Mouse (Mus musculus) lung, embryonic 14.5 days (tissue): ENCODE data around the gene Dnajc6. TPM values are rescaled to one million over a fixed set of nuclear protein-coding genes. Genes with fewer than 3 reads are reported as not detected.

Experiments used
- ATAC-seq: fragments of 200-750 bp; cut with Nextera tagmentation; 2 replicates; pipeline ENCODE4 v1.8.0; 2017; ENCODE audit warnings: mild to moderate bottlenecking, moderate TSS enrichment, moderate library complexity; ENCODE audit not compliant: insufficient read depth
- DNase-seq: peaks from one replicate; pipeline ENCODE4 v3.0.0-alpha.2; 2015
- H3K27ac ChIP-seq: fragments of 300-500 bp; sonication (generic); 2 replicates; pipeline ENCODE4 v1.5.1; 2014; ENCODE audit warnings: low read depth, mild to moderate bottlenecking, moderate library complexity
- H3K27me3 ChIP-seq: fragments of 300-500 bp; sonication (generic); 2 replicates; pipeline ENCODE4 v1.6.1; 2014; ENCODE audit warnings: low read length, control low read depth; ENCODE audit not compliant: insufficient read depth
- H3K36me3 ChIP-seq: fragments of 300-500 bp; sonication (generic); 2 replicates; pipeline ENCODE4 v1.6.1; 2014; ENCODE audit warnings: control low read depth; ENCODE audit not compliant: insufficient read depth
- H3K4me1 ChIP-seq: fragments of 300-500 bp; sonication (generic); 2 replicates; pipeline ENCODE4 v1.6.1; 2014; ENCODE audit warnings: antibody characterized with exemption, control low read depth; ENCODE audit not compliant: insufficient read depth
- H3K4me2 ChIP-seq: fragments of 300-500 bp; sonication (generic); 2 replicates; pipeline ENCODE4 v1.6.1; 2014; ENCODE audit warnings: mild to moderate bottlenecking
- H3K4me3 ChIP-seq: fragments of 300-500 bp; sonication (generic); 2 replicates; pipeline ENCODE4 v1.5.1; 2014; ENCODE audit warnings: low read depth, low read length
- H3K9ac ChIP-seq: fragments of 300-500 bp; sonication (generic); 2 replicates; pipeline ENCODE4 v1.6.1; 2014
- H3K9me3 ChIP-seq: fragments of 300-500 bp; sonication (generic); 2 replicates; pipeline ENCODE4 v1.6.1; 2016; ENCODE audit warnings: low read depth, low read length, control low read depth
- CTCF ChIP-seq: IDR thresholded peaks from 2 replicates; pipeline ENCODE4 v1.5.1; 2016; ENCODE audit warnings: antibody characterized with exemption, low read depth
- WGBS: fragments of 180-500 bp; shearing (Covaris S2); extraction: QIAGEN DNeasy Blood & Tissue Kit; methylation state at CpG from one replicate; pipeline ENCODE4 v1.1.7; 2014; 5-methylcytosine and 5-hydroxymethylcytosine counted together
- polyA plus RNA-seq: library from polyadenylated mRNA; unstranded; fragments of >200 nt; fragmentation: Nextera tagmentation; extraction: Ambion mirVana; gene quantifications from 2 replicates; pipeline ENCODE4 v1.2.1, GENCODE M21; 2014

The Dnajc6 gene
- polyA plus RNA-seq, 1 experiment from 2014 or later, result 0.11 TPM

DNA sequence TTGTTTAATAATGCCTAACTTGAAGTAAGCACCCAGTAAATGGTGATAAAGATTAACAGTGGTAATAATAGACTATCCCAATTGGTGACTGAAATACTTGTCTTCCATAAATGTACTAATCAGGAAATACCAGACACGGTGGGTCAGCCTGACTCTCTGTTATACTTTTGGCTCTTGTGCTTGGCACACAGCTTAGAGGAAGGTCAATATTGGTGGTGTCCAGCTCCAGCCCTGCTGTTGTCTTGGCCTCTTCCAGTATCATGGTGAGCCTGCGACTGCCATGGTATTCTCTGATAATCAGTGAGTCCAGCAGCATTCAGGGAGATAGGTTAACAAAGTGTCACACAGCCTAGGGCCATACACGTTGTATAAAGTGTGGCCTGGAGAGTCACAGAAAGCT lies 107.2 kb downstream of the Dnajc6 start:
- Histone ChIP-seq H3K4me3 (no peak overlapping the region), H3K27ac (no peak overlapping the region), H3K27me3 (no peaks in the 10 kb centered on the region), H3K4me2 (no peak overlapping the region), H3K9ac (no peak overlapping the region), H3K36me3 (no peaks in the 10 kb centered on the region), H3K4me1 (no peaks in the 10 kb centered on the region), H3K9me3 (no peaks in the 10 kb centered on the region)
- TF ChIP-seq CTCF, result no peak
- WGBS, result 60% methylated on average over 3 of the region's 3 CpGs
- DNase-seq, result no peak
- no peak for ATAC-seq

DNA sequence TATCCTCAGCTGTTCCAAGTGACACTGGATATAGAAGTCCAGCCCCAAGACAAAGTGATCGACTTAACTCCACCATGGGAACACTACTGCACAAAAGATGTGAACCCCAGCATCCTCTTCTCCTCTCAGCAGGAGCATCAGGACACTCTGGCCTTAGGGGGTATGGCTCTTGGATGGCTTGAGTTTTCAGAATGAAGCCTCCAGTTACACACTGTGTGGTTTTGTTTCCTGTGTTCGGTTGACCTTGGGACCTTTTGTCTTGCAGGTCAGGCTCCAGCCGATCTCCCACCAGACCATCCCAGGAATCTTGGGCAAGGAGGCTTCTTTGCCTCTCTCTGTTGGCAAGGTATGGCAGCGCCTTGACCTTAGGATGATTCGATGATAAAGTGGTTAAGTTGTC lies 120.1 kb downstream of the Dnajc6 start:
- H3K36me3 ChIP-seq, result no peaks in the 10 kb centered on the region
- no peak for TF ChIP-seq CTCF
- H3K9ac ChIP-seq, result no peak overlapping the region
- WGBS, result 83% methylated on average over 5 of the region's 5 CpGs
- no peak for DNase-seq
- no peak overlapping the region for H3K4me2 ChIP-seq
- H3K9me3 ChIP-seq, result no peaks in the 10 kb centered on the region
- H3K4me3 ChIP-seq, result no peak overlapping the region
- no peaks in the 10 kb centered on the region for H3K27me3 ChIP-seq
- H3K27ac ChIP-seq, result no peak overlapping the region
- ATAC-seq, result no peak
- H3K4me1 ChIP-seq, result no peaks in the 10 kb centered on the region

- H3K4me3 ChIP-seq, result no peak overlapping the region
- DNase-seq, result no peak
- H3K36me3 ChIP-seq, result no peaks in the 10 kb centered on the region
- 58% methylated on average over 2 of the region's 2 CpGs for WGBS
- 0 out of 2 replicates have a peak, but pooled peaks have one; percentile 13 for TF ChIP-seq CTCF
- ATAC-seq, result no peak
- no peaks in the 10 kb centered on the region for H3K4me1 ChIP-seq
- H3K27ac ChIP-seq, result no peak overlapping the region
- no peaks in the 10 kb centered on the region for H3K27me3 ChIP-seq
- no peak overlapping the region for H3K4me2 ChIP-seq
- H3K9me3 ChIP-seq, result no peaks in the 10 kb centered on the region
- no peak overlapping the region for H3K9ac ChIP-seq
Observed at GRCm38 (mm10) chr4:101617742-101618141, 121.3 kb downstream of the Dnajc6 start.

DNA sequence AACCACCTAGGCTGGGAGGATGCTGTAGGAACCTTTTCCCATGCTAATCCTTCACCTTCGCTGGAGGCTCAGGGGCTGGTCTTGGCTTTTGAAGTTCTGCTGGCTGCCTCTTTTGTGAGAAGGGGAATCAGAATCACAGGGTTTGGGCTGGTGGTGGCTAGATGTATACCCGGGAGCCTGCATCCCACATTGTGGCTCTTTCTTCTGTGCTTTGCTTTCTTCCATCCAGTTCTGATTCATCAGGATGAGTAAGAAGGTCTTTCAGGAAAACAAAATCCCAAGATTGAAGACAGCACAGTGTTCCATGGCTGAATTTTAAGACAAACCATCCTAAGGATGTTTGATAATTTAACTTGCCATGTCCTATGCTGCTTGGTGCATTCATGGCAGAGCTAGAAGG lies 123.8 kb downstream of the Dnajc6 start:
- WGBS, result 67% methylated on average over 2 of the region's 2 CpGs
- H3K4me3 ChIP-seq, result no peak overlapping the region
- DNase-seq (no peak), ATAC-seq (no peak)
- no peaks in the 10 kb centered on the region for H3K9me3 ChIP-seq
- H3K27ac ChIP-seq, result no peak overlapping the region
- no peaks in the 10 kb centered on the region for H3K36me3 ChIP-seq
- H3K4me2 ChIP-seq, result no peak overlapping the region
- no peak overlapping the region for H3K9ac ChIP-seq
- H3K27me3 ChIP-seq, result no peaks in the 10 kb centered on the region
- no peak for TF ChIP-seq CTCF
- no peaks in the 10 kb centered on the region for H3K4me1 ChIP-seq

DNA sequence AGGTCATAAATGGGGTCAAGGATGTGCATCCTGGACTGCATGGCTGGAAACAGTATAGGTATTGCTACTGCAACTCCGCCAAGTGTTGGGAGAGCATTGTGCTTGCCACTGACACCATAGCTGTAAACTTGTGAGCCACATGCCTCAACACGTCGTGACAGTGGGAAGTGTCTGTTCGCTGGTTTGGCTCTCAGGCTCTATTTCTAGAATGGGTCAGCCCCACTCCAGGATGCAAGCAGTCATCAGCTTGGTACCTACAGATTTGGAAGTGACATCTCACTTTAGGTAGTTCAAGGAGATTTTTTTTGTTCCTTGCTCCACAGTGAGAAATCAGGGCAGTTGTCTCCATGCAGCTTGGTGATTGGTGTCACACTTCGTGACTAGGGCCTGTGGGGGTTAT lies 124.8 kb downstream of the Dnajc6 start:
- DNase-seq (no peak), ATAC-seq (no peak)
- Histone ChIP-seq H3K36me3 (no peaks in the 10 kb centered on the region), H3K4me3 (no peak overlapping the region), H3K9ac (no peak overlapping the region), H3K27me3 (no peaks in the 10 kb centered on the region), H3K4me2 (no peak overlapping the region), H3K27ac (no peak overlapping the region), H3K4me1 (no peaks in the 10 kb centered on the region), H3K9me3 (no peaks in the 10 kb centered on the region)
- 83% methylated on average over 5 of the region's 5 CpGs for WGBS
- no peak for TF ChIP-seq CTCF

DNA sequence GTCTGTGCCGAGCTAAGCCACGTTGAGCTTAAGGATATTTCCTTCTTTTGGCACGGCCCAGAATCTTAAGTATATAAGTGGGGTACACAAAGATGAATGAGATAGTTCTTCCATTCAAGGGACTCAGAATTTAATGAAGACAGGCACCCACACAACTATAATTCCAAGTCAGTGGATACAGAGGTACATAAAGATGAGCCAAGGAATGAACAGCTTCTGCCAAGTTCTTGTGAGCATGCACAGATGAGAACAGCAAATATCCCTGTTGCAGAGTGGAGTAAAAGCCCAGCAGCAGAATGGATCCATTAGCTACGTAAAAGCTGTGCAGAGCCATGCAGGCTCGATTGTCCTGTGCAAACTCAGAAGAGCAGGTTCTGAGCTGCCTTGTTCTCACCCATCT lies 128.8 kb downstream of the Dnajc6 start:
- no peaks in the 10 kb centered on the region for H3K9me3 ChIP-seq
- H3K4me2 ChIP-seq, result no peak overlapping the region
- TF ChIP-seq CTCF, result no peak
- ATAC-seq, result no peak
- WGBS, result 76% methylated on average over 5 of the region's 5 CpGs
- H3K9ac ChIP-seq, result no peak overlapping the region
- H3K4me3 ChIP-seq, result no peak overlapping the region
- DNase-seq, result no peak
- H3K36me3 ChIP-seq, result no peaks in the 10 kb centered on the region
- no peaks in the 10 kb centered on the region for H3K27me3 ChIP-seq
- no peaks in the 10 kb centered on the region for H3K4me1 ChIP-seq
- H3K27ac ChIP-seq, result no peak overlapping the region

DNA sequence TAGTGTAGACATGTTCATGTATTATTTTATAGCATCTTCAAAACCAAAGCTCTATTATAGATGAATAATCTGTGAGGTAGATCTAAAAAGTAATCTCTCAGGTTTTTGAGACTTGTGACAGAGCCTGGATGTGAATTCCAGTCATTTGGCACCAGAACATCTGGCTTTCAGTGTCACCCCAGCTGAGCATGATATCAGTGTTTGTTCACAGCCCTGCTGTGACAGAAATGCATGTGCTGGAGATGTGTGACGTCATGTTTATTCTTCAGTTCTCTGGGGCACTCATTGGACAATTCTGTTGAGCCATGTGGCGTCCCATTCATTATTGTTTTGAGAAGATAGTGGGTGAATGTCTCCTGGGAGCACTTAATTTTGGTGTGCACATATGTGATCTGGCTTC lies 139.1 kb downstream of the Dnajc6 start:
- Histone ChIP-seq H3K36me3 (no peaks in the 10 kb centered on the region), H3K4me3 (no peak overlapping the region), H3K9ac (no peak overlapping the region), H3K4me1 (no peaks in the 10 kb centered on the region), H3K4me2 (no peak overlapping the region), H3K27ac (no peak overlapping the region), H3K9me3 (no peaks in the 10 kb centered on the region), H3K27me3 (no peaks in the 10 kb centered on the region)
- DNase-seq, result no peak
- 40% methylated on average over 2 of the region's 2 CpGs for WGBS
- TF ChIP-seq CTCF, result no peak
- ATAC-seq, result no peak

GRCm38 (mm10) chr4:101637472-101637871 lies 141.0 kb downstream of the Dnajc6 start:
- WGBS, result 85% methylated on average over 1 of the region's 1 CpGs
- Histone ChIP-seq H3K27ac (no peak overlapping the region), H3K9me3 (no peaks in the 10 kb centered on the region), H3K9ac (no peak overlapping the region), H3K4me3 (no peak overlapping the region), H3K4me2 (no peak overlapping the region), H3K27me3 (no peaks in the 10 kb centered on the region), H3K4me1 (no peaks in the 10 kb centered on the region), H3K36me3 (no peaks in the 10 kb centered on the region)
- ATAC-seq, result no peak
- no peak for TF ChIP-seq CTCF
- no peak for DNase-seq
